Mouse (Mus musculus) lung, postnatal 0 days (tissue): ENCODE measurements around the gene Smdt1. TPM values are rescaled to one million over a fixed set of nuclear protein-coding genes. Genes with fewer than 3 reads are reported as not detected.

Experiments
- ATAC-seq: fragments of 200-750 bp; cut with Nextera tagmentation; 2 replicates; pipeline ENCODE4 v1.8.0; 2017; ENCODE audit warnings: moderate library complexity
- DNase-seq: peaks from one replicate; pipeline ENCODE4 v3.0.0-alpha.2; 2016; ENCODE audit warnings: low spot score
- H3K27ac ChIP-seq: fragments of 300-500 bp; sonication (generic); 2 replicates; pipeline ENCODE4 v1.5.1; 2014; ENCODE audit warnings: antibody characterized with exemption, mild to moderate bottlenecking, low read length, mixed read lengths
- H3K27me3 ChIP-seq: fragments of 300-500 bp; sonication (generic); replicated peaks from 2 replicates; pipeline ENCODE4 v1.6.1; 2014; ENCODE audit warnings: low read length, mixed read lengths; ENCODE audit not compliant: insufficient read depth
- H3K36me3 ChIP-seq: fragments of 300-500 bp; sonication (generic); 2 replicates; pipeline ENCODE4 v1.6.1; 2014; ENCODE audit warnings: low read length, mixed read lengths; ENCODE audit not compliant: insufficient read depth
- H3K4me1 ChIP-seq: fragments of 300-500 bp; sonication (generic); 2 replicates; pipeline ENCODE4 v1.6.1; 2014; ENCODE audit warnings: antibody characterized with exemption, low read depth, low read length, mixed read lengths; ENCODE audit not compliant: insufficient read depth
- H3K4me2 ChIP-seq: fragments of 300-500 bp; sonication (generic); replicated peaks from 2 replicates; pipeline ENCODE4 v1.6.1; 2014; ENCODE audit warnings: low read depth, mild to moderate bottlenecking, low read length, moderate library complexity, mixed read lengths
- H3K4me3 ChIP-seq: fragments of 300-500 bp; sonication (generic); 2 replicates; pipeline ENCODE4 v1.5.1; 2014; ENCODE audit warnings: low read depth, low read length
- H3K9ac ChIP-seq: fragments of 300-500 bp; sonication (generic); replicated peaks from 2 replicates; pipeline ENCODE4 v1.6.1; 2014; ENCODE audit warnings: low read depth, mild to moderate bottlenecking
- H3K9me3 ChIP-seq: fragments of 300-500 bp; sonication (generic); 2 replicates; pipeline ENCODE4 v1.6.1; 2016; ENCODE audit warnings: low read length, mixed read lengths
- CTCF ChIP-seq: IDR thresholded peaks from 2 replicates; pipeline ENCODE4 v1.5.1; 2016; ENCODE audit warnings: antibody characterized with exemption, mild to moderate bottlenecking
- EP300 ChIP-seq: IDR thresholded peaks from 2 replicates; pipeline ENCODE4 v1.6.1; 2016; ENCODE audit warnings: antibody characterized with exemption, mild to moderate bottlenecking, control low read depth
- WGBS: fragments of 180-500 bp; shearing (Covaris S2); extraction: QIAGEN DNeasy Blood & Tissue Kit; methylation state at CpG from one replicate; pipeline ENCODE4 v1.1.7; 2014; 5-methylcytosine and 5-hydroxymethylcytosine counted together
- polyA plus RNA-seq: library from polyadenylated mRNA; unstranded; fragments of >200 nt; fragmentation: Nextera tagmentation; extraction: Ambion mirVana; gene quantifications from 2 replicates; pipeline ENCODE4 v1.2.1, GENCODE M21; 2015

Smdt1 gene
- polyA plus RNA-seq, 1 experiment from 2014 or later = 276 TPM

DNA sequence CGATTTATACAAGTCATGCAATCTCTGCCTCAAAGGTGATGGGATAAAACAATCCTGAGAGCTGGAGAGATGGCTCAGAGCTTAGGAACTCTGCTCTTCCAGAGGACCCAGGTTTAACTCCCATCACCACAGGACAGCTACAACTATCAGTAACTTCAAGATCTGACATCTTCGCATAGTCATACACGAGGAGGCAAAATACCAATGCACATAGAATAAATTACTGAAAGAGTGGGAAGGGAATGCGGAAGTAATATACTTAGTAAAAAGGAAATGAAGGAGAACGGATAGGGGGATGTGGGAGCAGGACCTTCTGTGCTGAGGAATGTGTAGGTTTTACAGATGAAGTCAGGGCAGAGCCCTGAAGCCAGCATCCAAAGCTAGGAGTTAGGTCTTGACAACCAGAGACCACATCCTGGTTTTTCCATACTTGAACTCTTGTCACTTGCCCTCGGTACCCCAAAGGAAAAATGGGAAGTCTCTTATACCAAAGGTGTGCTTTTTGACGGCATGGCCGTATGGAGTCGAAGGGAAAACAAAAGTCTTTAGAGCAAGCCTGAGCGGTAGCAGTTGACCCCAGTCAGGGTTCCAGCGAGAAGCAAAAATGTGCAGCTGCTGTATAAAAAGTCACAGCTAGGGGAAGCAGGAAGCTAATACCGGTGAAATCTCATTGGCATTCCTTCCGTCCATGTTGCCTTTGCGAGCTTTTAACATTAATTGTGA lies 8.0 kb downstream of the Smdt1 start:
- DNase-seq (peak; percentile 53), ATAC-seq (no peak)
- peak overlapping the region; percentile 62 for H3K4me2 ChIP-seq
- H3K27me3 ChIP-seq = no peaks in the 10 kb centered on the region
- peaks cover 27% of the 10 kb centered on the region for H3K36me3 ChIP-seq
- WGBS = 36% methylated on average over 14 of the region's 14 CpGs
- H3K4me3 ChIP-seq = peak overlapping the region; percentile 68
- H3K9ac ChIP-seq = peak overlapping the region; percentile 69
- no peaks in the 10 kb centered on the region for H3K9me3 ChIP-seq
- TF ChIP-seq CTCF (peak; percentile 41), EP300 (peak; percentile 37; the same call in 1 of the 2 replicates)
- peak overlapping the region; percentile 94 for H3K27ac ChIP-seq
- H3K4me1 ChIP-seq = peaks cover 10% of the 10 kb centered on the region

DNA sequence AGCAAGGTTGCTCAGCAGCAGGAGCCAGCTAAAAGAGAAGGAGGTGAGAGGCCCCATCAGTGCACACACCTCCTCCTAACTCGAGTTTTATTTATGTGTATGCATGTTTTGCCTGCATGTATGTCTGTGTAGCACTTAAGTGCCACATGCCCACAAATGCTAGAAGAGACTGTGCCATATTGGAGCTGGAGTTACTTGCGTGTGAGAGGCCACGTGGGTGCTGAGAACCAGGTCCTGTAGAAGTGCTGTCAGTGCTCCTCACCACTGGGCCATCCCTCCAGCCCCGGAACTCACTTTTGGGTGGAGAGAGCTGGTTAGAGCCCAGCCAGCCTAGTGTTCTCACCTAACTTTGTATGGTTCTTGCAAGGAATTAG lies 8.5 kb downstream of the Smdt1 start:
- no peak for ATAC-seq
- Histone ChIP-seq H3K4me3 (peak overlapping the region; percentile 68; the same call in 1 of the 2 replicates), H3K9me3 (no peaks in the 10 kb centered on the region), H3K27ac (no peak overlapping the region), H3K9ac (peak overlapping the region; percentile 69; the same call in 1 of the 2 replicates), H3K4me2 (peak overlapping the region; percentile 62), H3K36me3 (peaks cover 27% of the 10 kb centered on the region), H3K4me1 (peaks cover 10% of the 10 kb centered on the region), H3K27me3 (no peaks in the 10 kb centered on the region)
- TF ChIP-seq EP300 (no peak), CTCF (no peak)
- WGBS = 72% methylated on average over 4 of the region's 4 CpGs
- DNase-seq = no peak

DNA sequence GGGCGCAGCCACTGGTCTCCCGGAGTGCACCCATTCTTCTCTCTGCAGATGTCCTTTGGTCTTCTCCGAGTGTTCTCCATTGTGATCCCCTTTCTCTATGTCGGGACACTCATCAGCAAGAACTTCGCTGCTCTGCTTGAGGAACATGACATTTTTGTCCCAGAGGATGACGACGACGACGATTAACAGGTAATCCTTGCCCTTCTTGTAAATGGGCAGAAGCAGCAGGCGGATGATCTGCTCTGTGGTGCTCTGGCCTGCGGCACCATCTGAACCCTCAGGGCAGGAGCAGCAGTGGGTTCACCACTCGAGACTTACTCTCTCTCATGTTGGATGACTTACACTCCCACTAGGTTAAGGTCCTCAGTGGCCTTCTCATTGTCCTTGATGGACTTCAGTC lies 9.1 kb downstream of the Smdt1 start:
- Histone ChIP-seq H3K4me2 (no peak overlapping the region), H3K36me3 (peaks cover 27% of the 10 kb centered on the region), H3K27ac (no peak overlapping the region), H3K4me3 (no peak overlapping the region), H3K9ac (no peak overlapping the region), H3K9me3 (no peaks in the 10 kb centered on the region), H3K4me1 (peaks cover 10% of the 10 kb centered on the region), H3K27me3 (no peaks in the 10 kb centered on the region)
- DNase-seq (no peak), ATAC-seq (no peak)
- WGBS = 92% methylated on average over 12 of the region's 12 CpGs
- TF ChIP-seq EP300 = no peak
- TF ChIP-seq CTCF = no peak

DNA sequence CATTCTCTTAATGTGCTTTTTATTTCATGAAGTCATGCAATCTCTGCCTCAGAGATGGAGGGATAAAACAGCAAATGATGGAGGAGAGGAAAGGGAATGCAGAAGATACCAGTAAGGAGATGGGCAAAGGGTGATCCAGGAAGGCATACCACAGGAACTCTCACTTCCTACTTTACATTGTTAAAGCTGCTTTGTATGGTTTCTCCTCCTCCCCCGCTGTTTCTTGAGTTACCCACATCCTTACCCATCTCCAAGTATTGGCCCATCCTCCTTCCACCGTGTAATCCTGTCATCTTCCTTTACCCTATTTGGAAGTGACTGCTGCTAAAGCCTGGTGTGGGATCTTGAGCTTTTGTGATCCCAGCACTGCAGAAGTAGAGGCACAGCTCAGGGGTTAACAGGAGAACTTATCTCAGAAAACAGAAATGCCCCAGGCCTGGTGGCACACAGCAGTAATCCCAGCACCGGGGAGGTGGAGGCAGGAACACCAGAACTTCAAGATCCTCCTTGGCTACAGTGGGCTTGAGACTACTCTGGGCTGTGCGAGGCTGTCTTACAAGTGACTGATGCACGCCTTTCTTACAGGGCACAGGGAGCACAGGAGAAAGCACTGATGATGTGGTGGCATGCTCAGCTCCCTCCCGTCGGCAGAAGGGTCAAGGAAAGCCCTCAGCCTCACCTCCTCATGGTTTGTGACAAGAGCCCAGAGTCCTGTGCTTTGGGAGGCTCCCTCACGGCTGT lies 9.7 kb downstream of the Smdt1 start:
- Histone ChIP-seq H3K36me3 (peaks cover 27% of the 10 kb centered on the region), H3K4me1 (peaks cover 16% of the 10 kb centered on the region), H3K4me3 (no peak overlapping the region), H3K9me3 (no peaks in the 10 kb centered on the region), H3K27me3 (no peaks in the 10 kb centered on the region), H3K4me2 (no peak overlapping the region), H3K9ac (no peak overlapping the region), H3K27ac (no peak overlapping the region)
- WGBS = 80% methylated on average over 8 of the region's 8 CpGs
- TF ChIP-seq EP300 (no peak), CTCF (no peak)
- no peak for DNase-seq
- no peak for ATAC-seq

DNA sequence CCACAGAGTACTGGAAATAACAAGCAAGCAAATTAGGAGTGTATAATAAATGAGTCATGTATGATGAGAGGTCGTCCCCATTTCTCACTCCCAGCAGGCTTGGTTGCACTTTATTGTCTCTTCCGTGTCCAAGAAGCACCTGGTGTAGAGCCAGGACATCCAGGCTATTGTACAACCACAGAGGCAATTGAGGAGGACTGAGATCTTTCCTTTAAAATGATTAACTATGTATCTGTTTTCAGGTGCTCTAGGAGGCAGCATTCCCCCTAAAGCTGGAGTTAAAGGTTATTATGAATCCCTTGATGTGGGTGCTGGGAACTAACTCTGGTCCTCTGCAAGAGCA lies 10.2 kb downstream of the Smdt1 start:
- no peak for TF ChIP-seq CTCF

DNA sequence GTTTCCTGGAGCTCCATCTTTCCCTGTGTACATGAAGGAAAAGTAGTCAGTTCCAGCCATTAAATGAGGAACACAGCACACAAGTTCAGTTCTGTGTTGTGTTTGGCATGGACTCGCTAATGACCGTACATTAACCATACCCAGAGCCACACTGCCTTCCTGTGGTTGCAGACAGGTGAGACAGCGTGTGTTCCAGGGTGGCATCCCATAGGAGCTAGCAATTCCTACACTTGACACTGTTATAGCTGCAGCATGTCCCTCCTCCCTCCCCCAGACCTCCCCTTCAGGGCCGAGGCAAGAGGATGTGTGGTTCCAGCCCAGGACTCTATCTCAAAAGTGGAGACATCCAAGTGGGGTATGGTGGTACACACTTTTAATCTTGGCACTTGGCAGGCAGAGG lies 11.6 kb downstream of the Smdt1 start:
- no peak overlapping the region for H3K4me3 ChIP-seq

More for the DNA sequence above, 10.2 kb downstream of the Smdt1 start:
- H3K27me3 ChIP-seq = no peaks in the 10 kb centered on the region
- no peak overlapping the region for H3K4me2 ChIP-seq
- DNase-seq = no peak
- WGBS = 79% methylated on average over 2 of the region's 2 CpGs
- H3K9me3 ChIP-seq = no peaks in the 10 kb centered on the region
- H3K36me3 ChIP-seq = peaks cover 27% of the 10 kb centered on the region
- ATAC-seq = no peak
- H3K4me3 ChIP-seq = no peak overlapping the region
- H3K27ac ChIP-seq = no peak overlapping the region
- H3K9ac ChIP-seq = no peak overlapping the region
- H3K4me1 ChIP-seq = peaks cover 17% of the 10 kb centered on the region

More for the DNA sequence above, 11.6 kb downstream of the Smdt1 start:
- Histone ChIP-seq H3K9ac (no peak overlapping the region), H3K9me3 (no peaks in the 10 kb centered on the region), H3K4me2 (no peak overlapping the region), H3K36me3 (peaks cover 27% of the 10 kb centered on the region), H3K27me3 (no peaks in the 10 kb centered on the region), H3K27ac (no peak overlapping the region), H3K4me1 (peaks cover 17% of the 10 kb centered on the region)
- WGBS = 81% methylated on average over 4 of the region's 4 CpGs
- ATAC-seq (no peak), DNase-seq (no peak)
- TF ChIP-seq EP300 (no peak), CTCF (no peak)
